Mouse (Mus musculus): ENCODE measurements at regions not wholly inside any gene's neighbourhood (a gene's known extent, or its start where the extent isn't known, plus 50 kb on each side); places are given as distances from the start of the nearest gene placed in this dataset.

DNA sequence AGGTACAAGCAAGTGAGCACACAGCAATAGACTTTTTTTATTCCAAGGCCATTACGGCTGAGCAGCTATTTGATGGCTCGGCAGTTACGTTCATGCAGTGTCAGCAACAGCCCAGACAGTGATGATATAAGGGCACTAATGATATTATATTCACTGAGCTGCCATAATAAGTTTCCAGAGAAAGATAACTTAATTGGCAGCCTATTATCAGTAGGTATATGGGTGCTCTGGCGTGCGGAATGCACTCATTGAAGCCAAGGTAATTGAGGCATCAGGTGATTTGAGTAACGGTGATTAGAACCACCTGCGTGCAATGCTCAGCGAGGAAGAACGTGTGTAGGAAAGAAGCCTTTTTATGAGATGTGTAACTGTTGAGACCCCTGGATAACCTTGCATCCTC is 358.0 kb downstream of the Cenpc1 start:
- no peak for DNase-seq (ENCODE audit: low spot score in 2 of 2)

DNA sequence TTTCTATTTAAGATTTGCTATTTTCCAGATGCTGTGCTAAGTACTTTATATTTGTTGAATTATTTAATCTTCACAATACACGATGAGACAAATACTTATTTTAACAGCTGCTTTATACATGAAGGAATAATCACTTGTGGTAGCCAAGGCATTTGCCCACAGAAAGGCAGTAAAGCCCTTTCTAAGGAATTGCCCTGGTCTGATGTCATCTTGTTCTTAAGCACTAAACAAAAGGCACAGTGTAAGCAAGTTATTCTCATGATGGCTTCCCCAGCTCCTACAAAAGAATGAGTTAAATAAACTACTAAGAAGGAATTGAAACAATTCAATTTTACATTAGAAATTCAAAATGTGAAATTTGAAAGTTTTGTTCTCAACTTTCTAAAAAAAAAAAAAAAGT is 358.8 kb downstream of the Cenpc1 start:
- DNase-seq (ENCODE audit: low spot score in 2 of 2) = no peak

DNA sequence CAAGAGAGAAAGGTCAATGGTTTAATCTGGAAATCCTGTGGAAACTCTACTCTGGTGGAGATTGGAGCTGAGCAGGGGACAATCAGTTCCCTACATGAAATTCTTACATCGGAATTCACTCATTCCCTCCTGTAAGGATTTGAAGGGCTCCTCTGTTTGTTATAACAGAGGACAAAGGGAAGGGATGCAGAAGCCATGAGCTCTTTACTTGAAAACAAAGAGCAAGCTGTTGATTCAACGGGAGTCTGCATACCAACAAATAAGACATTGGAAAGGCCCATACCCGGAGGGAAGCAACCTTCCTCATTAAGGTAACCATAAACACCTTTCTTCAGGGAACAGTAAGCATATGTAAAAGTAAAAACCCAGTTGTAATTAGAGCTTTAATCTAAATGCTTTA is 359.3 kb downstream of the Cenpc1 start:
- DNase-seq (ENCODE audit: low spot score in 2 of 2) = no peak

DNA sequence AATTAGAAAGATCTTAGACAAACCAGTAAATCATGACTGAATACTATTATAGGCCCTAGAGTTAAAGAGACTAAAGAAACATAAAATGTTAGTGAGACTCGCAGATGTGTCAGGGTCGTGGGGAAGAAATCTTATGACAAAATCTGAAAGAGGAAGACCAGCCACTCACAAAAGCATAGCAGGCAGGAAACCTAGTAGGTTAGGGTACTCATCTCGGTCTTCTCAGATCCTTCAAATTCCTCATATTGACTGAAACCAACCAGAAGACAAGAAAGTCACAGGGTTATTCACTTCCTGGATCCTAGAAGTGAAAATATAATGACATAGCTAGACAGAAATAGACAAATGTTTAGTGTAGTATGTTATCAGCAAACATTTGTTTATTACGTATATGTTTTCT is 387.5 kb downstream of the Cenpc1 start:
- DNase-seq (ENCODE audit: low spot score in 2 of 2) = no peak

DNA sequence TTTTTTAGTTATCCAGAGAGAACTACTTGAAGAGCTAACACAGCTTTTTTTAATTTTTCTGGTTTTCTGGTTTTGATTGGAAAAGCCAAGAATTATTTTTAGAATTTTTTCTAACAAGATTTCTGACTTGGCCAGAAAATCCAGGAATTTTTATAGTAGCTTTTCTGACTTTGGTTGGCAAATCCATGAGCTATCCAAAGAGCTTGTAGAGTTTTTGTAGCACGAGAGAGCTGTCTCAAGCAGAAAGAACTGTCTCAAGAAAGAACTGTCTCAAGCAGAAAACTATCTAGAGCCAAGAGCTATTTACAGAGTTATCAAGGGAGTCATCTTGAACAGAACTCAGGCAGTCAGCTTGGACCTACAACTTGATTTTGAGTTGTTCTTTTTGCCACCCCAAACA is 394.3 kb downstream of the Cenpc1 start:
- DNase-seq (ENCODE audit: low spot score in 2 of 2) = no peak

DNA sequence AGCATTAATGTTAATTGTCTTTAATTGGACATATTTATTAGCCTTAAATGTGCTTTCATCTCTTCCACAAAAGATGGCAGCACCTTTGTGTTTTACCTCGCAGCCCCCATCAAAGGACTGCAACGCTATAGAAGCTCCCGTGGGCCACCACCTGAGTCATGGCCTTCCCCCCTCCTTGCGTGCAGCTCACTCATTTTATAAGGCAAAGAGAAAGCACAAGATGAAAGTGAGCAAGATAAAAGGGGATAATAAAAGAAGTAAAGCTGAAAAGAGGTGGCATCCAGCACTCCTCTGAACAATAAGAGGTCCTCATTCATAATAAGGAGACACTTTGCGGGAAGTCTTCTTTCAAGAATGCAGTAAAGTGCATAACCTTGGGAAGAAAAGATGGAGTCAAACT is 403.9 kb downstream of the Cenpc1 start:
- no peak for DNase-seq (ENCODE audit: low spot score in 2 of 2)

DNA sequence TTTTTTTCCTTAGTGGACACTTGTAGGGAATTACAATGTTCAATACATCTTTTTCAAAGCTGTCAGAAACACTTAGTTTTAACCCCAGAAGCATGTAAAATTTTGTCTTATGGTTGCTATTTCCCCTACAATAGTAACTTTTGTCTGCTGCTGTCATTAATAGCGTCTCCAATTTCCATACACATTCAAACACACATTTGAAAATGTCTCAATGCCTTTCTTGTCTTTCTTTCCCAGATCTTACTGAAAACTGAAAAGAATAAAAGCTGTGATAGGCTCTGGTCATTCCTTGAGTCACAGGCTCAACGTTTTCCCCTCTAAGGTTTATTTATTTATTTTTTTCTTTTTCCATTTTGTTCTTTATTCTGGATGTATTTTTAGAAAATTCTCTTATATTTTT is 444.3 kb downstream of the Cenpc1 start:
- no peak for DNase-seq (ENCODE audit: low spot score in 2 of 2)

DNA sequence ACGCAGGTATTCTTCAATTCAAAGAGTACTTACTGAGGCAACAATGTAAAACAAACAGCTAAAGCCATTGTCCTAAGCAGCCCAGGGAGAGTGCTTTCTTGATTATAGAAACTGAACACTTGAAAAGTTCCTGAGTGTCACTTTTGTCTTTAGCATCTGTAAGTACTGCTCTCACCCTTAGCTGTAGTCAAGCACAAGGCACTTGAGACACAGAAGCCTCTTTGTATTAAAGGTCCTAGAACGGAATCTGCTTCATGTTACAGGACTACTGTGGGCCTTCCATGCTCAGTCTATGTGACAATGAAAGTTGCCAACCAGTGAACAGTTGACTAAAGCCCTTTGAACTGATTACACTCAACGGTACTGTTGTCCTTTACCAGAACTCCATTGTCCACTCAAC is 450.6 kb downstream of the Cenpc1 start:
- no peak for DNase-seq (ENCODE audit: low spot score in 2 of 2)

DNA sequence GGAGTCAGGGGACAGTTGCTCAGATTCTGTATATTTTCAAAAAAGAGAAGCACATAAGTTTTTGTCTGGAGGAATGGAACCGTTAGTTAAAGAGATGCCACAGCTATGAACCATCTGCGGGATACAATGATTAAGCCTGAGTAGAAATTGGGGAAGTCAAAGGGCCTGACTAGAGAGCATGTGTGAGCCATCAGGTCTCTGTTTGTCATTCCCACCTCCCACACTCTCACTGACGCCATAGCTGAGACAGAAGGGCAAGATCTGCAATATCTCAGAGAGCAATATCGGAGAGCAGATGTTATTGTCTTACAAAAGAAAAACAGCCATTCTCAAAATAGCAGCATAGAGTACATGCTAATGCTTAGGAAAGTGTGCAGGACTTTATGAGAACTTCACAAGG is 452.8 kb downstream of the Cenpc1 start:
- peak; percentile 19 to 58 for DNase-seq (ENCODE audit: low spot score in 2 of 2)

DNA sequence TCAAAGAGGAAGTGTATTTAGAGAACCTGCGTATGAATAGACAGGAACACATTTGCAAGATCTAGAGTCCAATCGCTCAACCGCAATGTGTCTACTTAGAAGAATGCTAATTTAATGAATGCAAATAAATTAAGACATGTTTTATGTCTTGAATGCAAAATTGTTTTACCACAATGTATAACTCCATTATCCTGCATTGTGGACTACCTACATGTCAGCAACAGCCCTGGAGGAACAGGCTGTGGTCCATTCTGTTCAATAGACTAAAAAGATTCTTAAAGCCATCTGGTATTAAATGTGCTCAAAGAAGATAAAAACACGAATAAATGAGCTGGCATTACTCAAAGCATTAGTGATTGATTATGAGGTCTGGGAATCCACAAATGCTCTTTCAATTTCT is 456.3 kb downstream of the Cenpc1 start:
- peak in 1 of 2 experiments; percentile 46 for DNase-seq (ENCODE audit: low spot score in 2 of 2)

DNA sequence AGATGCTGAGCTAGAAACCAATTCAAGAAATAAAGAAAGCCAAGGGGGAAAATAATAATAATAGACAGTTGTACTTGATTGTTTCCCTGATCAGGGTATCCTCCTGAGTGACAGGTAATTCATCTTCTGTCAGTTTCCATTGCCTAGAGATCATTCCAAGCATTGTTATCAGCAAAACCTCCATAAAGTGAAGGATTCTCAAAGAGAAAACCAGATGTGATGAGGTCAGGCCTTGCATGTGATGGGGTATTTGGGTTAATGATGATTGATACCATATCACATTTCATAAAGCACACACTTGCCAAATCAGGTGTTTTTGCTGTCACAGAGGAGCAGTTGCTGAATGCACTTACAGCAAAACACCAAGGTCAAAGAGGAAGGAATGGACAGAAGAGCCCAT is 467.2 kb downstream of the Cenpc1 start:
- DNase-seq (ENCODE audit: low spot score in 2 of 2) = no peak

DNA sequence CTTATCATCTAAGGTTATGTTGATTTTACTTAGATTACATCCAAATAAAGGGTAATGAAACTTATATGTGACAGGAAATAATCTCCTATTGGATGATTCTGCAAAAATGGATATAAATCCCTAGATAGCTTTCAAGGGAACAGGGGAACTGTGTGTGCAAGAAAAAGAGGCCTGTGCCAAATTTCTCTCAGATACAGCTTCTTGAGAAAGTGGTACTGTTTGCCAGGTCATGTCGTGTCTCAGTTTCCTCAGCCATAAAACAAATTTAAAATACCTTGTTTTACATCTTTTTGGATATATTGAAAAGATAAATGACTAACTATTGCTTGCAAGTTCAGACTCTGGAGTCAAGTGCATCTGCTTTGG is 470.3 kb downstream of the Cenpc1 start:
- DNase-seq (ENCODE audit: low spot score in 2 of 2) = no peak

DNA sequence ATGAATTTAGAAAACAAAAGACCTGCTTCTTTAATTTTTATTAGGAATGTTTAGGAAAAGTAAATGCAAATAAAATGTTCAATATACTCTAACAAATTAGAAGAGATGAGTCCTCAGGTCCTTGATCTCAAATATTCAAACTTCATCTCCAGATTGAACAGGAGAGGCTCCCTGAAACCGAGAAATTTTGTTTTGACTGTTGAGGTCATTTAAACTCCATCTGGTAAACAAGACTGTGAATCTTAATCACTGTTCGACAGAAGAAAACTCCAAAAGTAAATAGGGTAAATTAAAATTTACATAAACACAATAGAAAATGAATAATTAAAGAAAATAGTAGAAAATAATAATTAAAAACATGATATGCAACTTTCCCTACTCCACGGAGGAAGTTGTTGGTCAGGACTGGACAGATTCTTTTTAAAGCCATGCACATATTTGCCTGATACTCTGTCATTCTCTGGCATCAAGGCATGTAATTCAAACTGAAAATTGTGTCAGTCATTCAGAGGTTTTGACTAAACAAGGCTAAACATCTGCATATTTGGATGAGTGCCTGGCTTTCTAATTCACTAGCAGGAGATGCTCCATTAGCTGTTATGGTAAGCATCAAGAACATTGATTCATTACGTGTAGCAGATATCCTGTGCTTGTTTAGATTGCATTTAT is 470.8 kb downstream of the Cenpc1 start:
- DNase-seq (ENCODE audit: low spot score in 2 of 2) = peak in 1 of 2 experiments; percentile 41

DNA sequence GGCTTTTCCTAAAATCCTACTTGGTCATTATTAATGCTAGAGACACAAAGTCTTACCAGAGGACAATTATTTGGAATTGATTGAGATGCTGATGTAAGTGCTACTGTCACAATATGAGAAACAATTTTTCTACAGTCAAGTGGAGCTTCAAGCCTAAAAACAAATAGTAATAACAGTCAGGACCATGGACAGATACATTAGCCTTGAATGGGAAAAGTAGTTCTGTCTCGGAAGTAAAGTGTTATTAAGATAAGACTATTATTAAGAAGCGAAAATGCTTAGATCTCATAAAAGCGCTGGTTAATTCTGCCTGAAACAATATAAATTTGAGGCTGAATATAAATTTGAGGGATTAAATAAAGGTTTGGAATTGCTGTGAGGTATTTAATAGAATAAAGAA is 473.1 kb downstream of the Cenpc1 start:
- no peak for DNase-seq (ENCODE audit: low spot score in 2 of 2)

DNA sequence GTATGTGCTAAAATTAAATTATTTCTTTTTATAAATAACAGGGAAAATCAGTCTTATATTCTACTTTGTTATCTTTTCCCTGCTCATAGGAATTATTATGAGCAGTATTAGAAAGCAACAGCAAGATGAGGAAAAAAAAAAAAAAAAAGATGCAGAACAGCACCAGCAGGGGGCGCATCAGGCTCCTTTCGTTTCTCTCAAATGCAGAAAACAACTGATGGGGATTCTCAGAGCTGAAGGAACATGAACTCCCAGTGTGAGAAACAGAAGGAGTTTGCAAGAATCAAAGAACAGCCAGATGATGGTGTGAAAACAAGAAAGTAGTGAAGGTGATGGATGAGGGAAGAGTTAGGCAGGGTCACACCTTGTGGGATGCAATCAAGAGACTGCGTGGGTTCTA is 478.7 kb downstream of the Cenpc1 start:
- DNase-seq (ENCODE audit: low spot score in 2 of 2) = no peak

DNA sequence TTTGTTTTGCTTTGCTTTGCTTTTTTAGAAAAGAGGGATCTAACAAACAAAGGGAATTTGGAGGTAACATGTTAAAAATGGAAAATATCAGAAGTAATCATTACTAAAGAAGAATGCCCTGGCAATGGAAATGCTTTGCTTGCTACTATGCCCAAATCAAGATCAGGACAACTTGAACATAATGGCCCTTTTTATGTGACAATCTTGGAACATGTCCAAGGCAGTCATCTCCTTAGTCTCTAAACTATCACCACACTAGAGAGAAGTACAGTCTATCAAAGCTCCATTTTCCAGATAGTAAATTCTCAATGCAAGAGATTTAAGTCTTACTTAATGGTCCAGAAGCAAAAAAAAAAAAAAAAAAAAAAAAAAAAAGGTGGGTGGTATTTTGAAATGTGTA is 492.9 kb downstream of the Cenpc1 start:
- peak in 1 of 2 experiments; percentile 4 for DNase-seq (ENCODE audit: low spot score in 2 of 2)

DNA sequence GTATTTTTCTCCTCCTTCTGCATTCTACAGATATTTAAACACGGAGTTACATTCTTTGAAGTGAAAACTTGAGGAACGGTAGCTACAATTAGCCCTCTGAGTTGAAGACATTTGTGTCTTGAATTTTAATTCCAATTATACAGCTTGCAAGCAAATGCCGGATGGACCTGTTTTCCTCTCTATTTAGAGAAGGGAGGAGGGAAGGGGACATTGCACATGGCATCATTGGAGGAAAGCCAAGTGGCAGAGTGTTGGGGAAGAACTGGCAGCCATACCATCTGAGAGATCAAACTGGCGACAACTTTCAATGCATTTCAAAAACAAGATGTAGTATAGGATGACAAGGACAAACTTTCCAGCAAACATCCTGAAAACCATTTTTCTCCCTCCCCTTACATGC is 493.4 kb downstream of the Cenpc1 start:
- peak; percentile 39 to 85 for DNase-seq (ENCODE audit: low spot score in 2 of 2)

DNA sequence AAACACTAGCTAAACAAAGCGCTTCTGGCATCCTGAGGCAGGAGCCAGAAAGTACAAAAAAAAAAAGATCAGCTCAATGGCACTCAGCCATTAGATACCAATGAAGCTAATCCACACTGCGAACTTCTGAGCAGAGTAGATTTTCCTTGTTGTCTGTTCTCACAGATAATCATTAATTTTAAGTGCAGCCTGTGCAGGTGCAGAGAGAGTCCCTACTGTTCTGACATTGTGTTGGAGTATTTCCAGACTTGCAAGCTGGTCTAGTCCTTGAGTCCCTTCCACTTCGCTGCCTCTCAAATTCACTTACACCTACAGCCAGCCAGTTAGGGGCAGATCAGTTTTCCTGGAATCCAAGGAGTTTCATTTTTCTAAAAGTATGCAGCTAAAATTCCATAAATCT is 494.0 kb downstream of the Cenpc1 start:
- peak; percentile 25 to 48 for DNase-seq (ENCODE audit: low spot score in 2 of 2)

DNA sequence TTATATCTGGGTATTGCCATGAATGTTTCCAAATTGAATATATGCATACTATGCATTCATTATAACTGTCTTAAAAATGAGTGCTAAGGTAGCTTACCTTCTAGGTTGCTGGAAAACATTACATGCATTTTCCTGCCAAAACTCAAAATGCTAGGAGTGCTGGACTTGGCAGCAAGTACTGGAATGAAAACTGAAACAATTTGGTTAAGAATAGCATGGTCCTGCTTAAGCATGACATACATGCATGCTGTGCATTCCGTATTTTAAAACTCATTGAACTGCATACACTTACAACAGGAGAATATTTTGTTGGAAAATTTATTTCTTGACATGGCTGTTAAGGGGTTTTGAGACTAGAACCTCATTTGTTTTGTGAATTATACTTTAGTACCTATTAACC is 529.1 kb downstream of the Cenpc1 start:
- DNase-seq (ENCODE audit: low spot score in 2 of 2) = no peak

DNA sequence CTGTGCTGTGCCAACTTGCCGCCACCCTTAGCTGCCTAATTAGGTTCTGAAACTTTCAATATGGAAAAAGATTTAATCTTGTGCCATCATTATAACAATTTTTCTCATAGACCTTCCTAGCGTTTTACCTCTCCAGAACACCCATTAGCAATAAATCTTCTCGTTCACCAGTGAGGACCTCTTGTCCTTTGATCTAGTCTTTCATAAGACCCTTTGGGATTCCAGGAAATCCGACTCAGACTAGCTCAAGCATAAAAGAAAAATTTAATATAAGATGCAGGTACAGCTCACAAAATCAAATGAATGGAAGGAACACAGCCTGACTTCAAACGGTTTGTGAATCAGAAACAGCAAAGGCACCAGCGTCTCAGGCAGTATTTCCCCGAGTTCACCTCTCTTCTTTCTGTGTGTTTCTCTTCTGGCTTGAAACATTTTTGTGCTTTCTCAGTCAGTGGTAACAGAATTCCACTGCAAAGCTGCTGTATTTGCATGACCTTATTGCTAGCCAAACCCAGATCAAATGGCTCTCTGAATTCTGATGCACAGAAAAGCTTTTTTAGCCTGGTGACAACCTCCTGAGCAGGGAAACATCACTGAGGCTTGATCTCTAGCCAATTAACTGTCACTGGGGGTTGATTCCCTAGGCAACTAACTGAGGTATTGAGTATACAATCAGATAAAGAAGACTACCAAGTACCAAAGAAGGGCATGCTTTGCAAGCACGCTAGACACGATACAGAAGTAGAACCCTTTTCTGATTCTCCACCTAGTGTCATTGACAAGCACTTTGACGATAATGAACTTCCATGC is 539.8 kb downstream of the Cenpc1 start:
- no peak for DNase-seq (ENCODE audit: low spot score in 2 of 2)

DNA sequence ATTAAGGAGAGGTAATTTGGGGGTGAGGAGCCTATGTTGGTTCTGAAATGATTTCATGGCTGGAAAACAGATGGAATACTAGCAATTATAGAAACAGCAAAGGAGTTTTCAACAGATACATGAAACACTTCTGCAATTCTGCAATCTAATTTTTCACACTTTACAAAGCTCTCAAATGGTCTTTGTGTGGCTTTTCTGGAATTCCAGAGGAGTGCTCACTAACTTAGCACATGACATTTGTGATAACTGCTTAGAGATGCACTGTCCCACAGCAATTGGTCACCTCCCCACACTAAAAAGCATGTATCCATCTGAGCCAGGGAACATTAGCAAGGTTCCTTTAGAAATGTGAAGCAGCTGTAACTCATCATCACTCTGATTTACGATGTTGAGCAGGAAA is 560.1 kb downstream of the Cenpc1 start:
- no peak for DNase-seq (ENCODE audit: low spot score in 2 of 2)

DNA sequence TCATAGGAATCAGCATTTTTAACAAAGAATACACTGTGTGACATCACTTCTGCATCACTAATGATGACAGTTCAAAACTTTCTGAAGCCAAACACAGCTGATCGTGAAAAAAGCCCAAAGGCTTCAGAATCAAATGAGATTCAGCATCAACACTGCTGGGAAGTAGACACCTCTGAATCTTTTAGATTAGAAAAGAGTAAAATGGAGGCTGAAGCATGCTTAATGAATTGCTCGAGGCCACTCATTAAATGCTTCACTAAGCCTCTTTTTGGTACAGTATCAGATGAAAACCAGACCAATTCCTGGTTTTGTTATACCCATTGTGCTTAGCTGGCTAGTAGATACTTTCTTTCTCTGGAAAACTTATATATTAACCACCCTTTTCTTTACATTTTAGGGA is 568.1 kb downstream of the Cenpc1 start:
- DNase-seq (ENCODE audit: low spot score in 2 of 2) = no peak

DNA sequence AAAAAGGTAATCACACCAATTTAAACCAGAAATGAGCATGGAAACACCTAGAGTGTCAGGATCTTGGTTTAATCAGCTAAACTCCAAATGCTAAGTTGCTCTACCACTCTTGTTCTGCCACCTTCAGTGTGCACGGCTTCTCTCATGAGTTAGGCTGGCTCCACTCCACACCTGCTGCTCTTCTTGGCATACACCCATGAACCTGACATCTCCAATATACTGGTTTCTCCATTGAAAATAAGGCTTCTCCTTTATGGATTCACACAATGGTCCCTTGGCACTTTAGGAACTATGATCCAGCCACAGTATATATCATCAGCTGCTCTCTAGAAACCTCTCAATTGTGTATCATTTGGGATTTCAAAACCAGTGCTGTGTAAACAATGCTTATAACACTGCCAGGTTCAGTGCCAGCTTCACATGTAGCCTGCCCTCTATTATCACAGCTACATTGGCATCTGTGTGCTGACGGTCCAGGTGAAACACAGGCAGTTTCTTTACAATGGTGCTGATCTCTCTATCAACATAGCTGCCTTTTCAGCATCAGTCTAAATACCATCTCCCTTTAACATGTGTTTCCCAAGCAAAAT is 579.6 kb downstream of the Cenpc1 start:
- peak in 1 of 2 experiments; percentile 3 for DNase-seq (ENCODE audit: low spot score in 2 of 2)
